Mouse (Mus musculus) midbrain, embryonic 11.5 days (tissue): Measurements from ENCODE around the gene Rere. TPM values are rescaled to one million over a fixed set of nuclear protein-coding genes. Genes with fewer than 3 reads are reported as not detected.
A peak's percentile ranks its signal among the peaks of the same experiment; 100 is the strongest.

ENCODE experiments used
- ATAC-seq: fragments of 200-750 bp; cut with Nextera tagmentation; 2 replicates; pipeline ENCODE4 v1.8.0; 2017; ENCODE audit warnings: moderate TSS enrichment, moderate library complexity; ENCODE audit not compliant: low FRiP score
- DNase-seq: peaks from one replicate; pipeline ENCODE4 v3.0.0; 2015; ENCODE audit warnings: low spot score; ENCODE audit errors: missing footprints
- H3K27ac ChIP-seq: fragments of 300-500 bp; sonication (generic); 2 replicates; pipeline ENCODE4 v1.5.1; 2014; ENCODE audit warnings: low read depth, low read length
- H3K27me3 ChIP-seq: fragments of 300-500 bp; sonication (generic); 2 replicates; pipeline ENCODE4 v1.6.1; 2014; ENCODE audit warnings: mild to moderate bottlenecking, low read length, moderate library complexity, mixed read lengths; ENCODE audit not compliant: control insufficient read depth, insufficient read depth
- H3K36me3 ChIP-seq: fragments of 300-500 bp; sonication (generic); 2 replicates; pipeline ENCODE4 v1.6.1; 2014; ENCODE audit warnings: mild to moderate bottlenecking, low read length, moderate library complexity, mixed read lengths; ENCODE audit not compliant: control insufficient read depth, insufficient read depth
- H3K4me1 ChIP-seq: fragments of 300-500 bp; sonication (generic); 2 replicates; pipeline ENCODE4 v1.6.1; 2014; ENCODE audit warnings: low read length; ENCODE audit not compliant: control insufficient read depth, insufficient read depth
- H3K4me2 ChIP-seq: fragments of 300-500 bp; sonication (generic); 2 replicates; pipeline ENCODE4 v1.6.1; 2014; ENCODE audit warnings: mild to moderate bottlenecking, moderate library complexity
- H3K4me3 ChIP-seq: fragments of 300-500 bp; sonication (generic); 2 replicates; pipeline ENCODE4 v1.5.1; 2014; ENCODE audit warnings: low read depth, low read length
- H3K9ac ChIP-seq: fragments of 300-500 bp; sonication (generic); 2 replicates; pipeline ENCODE4 v1.6.1; 2014; ENCODE audit warnings: low read length
- H3K9me3 ChIP-seq: fragments of 300-500 bp; sonication (generic); 2 replicates; pipeline ENCODE4 v1.6.1; 2016; ENCODE audit warnings: low read length; ENCODE audit not compliant: control insufficient read depth
- WGBS: fragments of 180-500 bp; shearing (Covaris S2); extraction: QIAGEN DNeasy Blood & Tissue Kit; methylation state at CpG from one replicate; pipeline ENCODE4 v1.1.7; 2014; 5-methylcytosine and 5-hydroxymethylcytosine counted together
- polyA plus RNA-seq: library from polyadenylated mRNA; unstranded; fragments of >200 nt; fragmentation: Nextera tagmentation; extraction: Ambion mirVana; gene quantifications from 2 replicates; pipeline ENCODE4 v1.2.1, GENCODE M21; 2014

The Rere gene
- polyA plus RNA-seq, 1 experiment from 2014 or later, result 34.2 TPM

GRCm38 (mm10) chr4:150559514-150559913, 278.1 kb downstream of the Rere start:
- DNase-seq (no peak), ATAC-seq (no peak)
- Histone ChIP-seq H3K36me3 (no peaks in the 10 kb centered on the region), H3K27me3 (no peaks in the 10 kb centered on the region), H3K9ac (no peak overlapping the region), H3K4me3 (no peak overlapping the region), H3K27ac (no peak overlapping the region), H3K9me3 (no peaks in the 10 kb centered on the region), H3K4me1 (peaks cover 14% of the 10 kb centered on the region), H3K4me2 (no peak overlapping the region)
- WGBS, result 87% methylated on average over 3 of the region's 3 CpGs

- Histone ChIP-seq H3K9me3 (no peaks in the 10 kb centered on the region), H3K27me3 (no peaks in the 10 kb centered on the region), H3K4me3 (no peak overlapping the region), H3K36me3 (no peaks in the 10 kb centered on the region), H3K9ac (no peak overlapping the region), H3K4me1 (peaks cover 3% of the 10 kb centered on the region), H3K4me2 (no peak overlapping the region), H3K27ac (no peak overlapping the region)
- WGBS, result 55% methylated on average over 5 of the region's 5 CpGs
- DNase-seq, result no peak
- ATAC-seq, result no peak
These were observed 281.8 kb downstream of the Rere start for GRCm38 (mm10) chr4:150563281-150563680.

- no peaks in the 10 kb centered on the region for H3K27me3 ChIP-seq
- H3K4me2 ChIP-seq, result no peak overlapping the region
- no peak for DNase-seq
- peaks cover 22% of the 10 kb centered on the region for H3K4me1 ChIP-seq
- H3K9me3 ChIP-seq, result no peaks in the 10 kb centered on the region
- WGBS, result 92% methylated on average over 6 of the region's 6 CpGs
- H3K36me3 ChIP-seq, result no peaks in the 10 kb centered on the region
- no peak overlapping the region for H3K4me3 ChIP-seq
- no peak overlapping the region for H3K27ac ChIP-seq
- no peak for ATAC-seq
- H3K9ac ChIP-seq, result no peak overlapping the region
These were observed 284.7 kb downstream of the Rere start for GRCm38 (mm10) chr4:150566193-150566592.

- Histone ChIP-seq H3K4me1 (peaks cover 19% of the 10 kb centered on the region), H3K4me2 (peak overlapping the region; percentile 83), H3K9me3 (no peaks in the 10 kb centered on the region), H3K9ac (peak overlapping the region; percentile 90), H3K4me3 (peak overlapping the region; percentile 75), H3K36me3 (0 out of 2 replicates have a peak, but pooled peaks cover 2% of the 10 kb centered on the region), H3K27ac (peak overlapping the region; percentile 84), H3K27me3 (no peaks in the 10 kb centered on the region)
- no peak for DNase-seq
- peak; percentile 2; the same call in 1 of the 2 replicates for ATAC-seq
- 45% methylated on average over 9 of the region's 9 CpGs for WGBS
These were observed 287.1 kb downstream of the Rere start for GRCm38 (mm10) chr4:150568318-150569134.

- ATAC-seq (peak; percentile 94), DNase-seq (peak; percentile 98)
- 0 out of 2 replicates have a peak, but pooled peaks cover 2% of the 10 kb centered on the region for H3K36me3 ChIP-seq
- under 1% methylated on average over 45 of the region's 73 CpGs for WGBS
- peaks cover 19% of the 10 kb centered on the region for H3K4me1 ChIP-seq
- H3K27me3 ChIP-seq, result no peaks in the 10 kb centered on the region
- peak overlapping the region; percentile 83 for H3K4me2 ChIP-seq
- no peaks in the 10 kb centered on the region for H3K9me3 ChIP-seq
- H3K27ac ChIP-seq, result peak overlapping the region; percentile 84
- H3K9ac ChIP-seq, result peak overlapping the region; percentile 90
- H3K4me3 ChIP-seq, result peak overlapping the region; percentile 75
These were observed 287.8 kb downstream of the Rere start for GRCm38 (mm10) chr4:150569135-150569833.

GRCm38 (mm10) chr4:150569834-150570571, 288.6 kb downstream of the Rere start:
- H3K27ac ChIP-seq, result peak overlapping the region; percentile 84
- peak overlapping the region; percentile 75 for H3K4me3 ChIP-seq
- H3K4me1 ChIP-seq, result peaks cover 19% of the 10 kb centered on the region
- no peak for DNase-seq
- peak overlapping the region; percentile 83 for H3K4me2 ChIP-seq
- WGBS, result 2% methylated on average over 27 of the region's 27 CpGs
- peak; percentile 67 for ATAC-seq
- peak overlapping the region; percentile 90 for H3K9ac ChIP-seq
- H3K27me3 ChIP-seq, result no peaks in the 10 kb centered on the region
- no peaks in the 10 kb centered on the region for H3K9me3 ChIP-seq
- H3K36me3 ChIP-seq, result 0 out of 2 replicates have a peak, but pooled peaks cover 2% of the 10 kb centered on the region

- ATAC-seq (no peak), DNase-seq (no peak)
- 57% methylated on average over 2 of the region's 2 CpGs for WGBS
- H3K4me3 ChIP-seq, result no peak overlapping the region
- H3K27me3 ChIP-seq, result no peaks in the 10 kb centered on the region
- H3K36me3 ChIP-seq, result 0 out of 2 replicates have a peak, but pooled peaks cover 2% of the 10 kb centered on the region
- H3K4me1 ChIP-seq, result peaks cover 19% of the 10 kb centered on the region
- H3K4me2 ChIP-seq, result peak overlapping the region; percentile 83
- no peaks in the 10 kb centered on the region for H3K9me3 ChIP-seq
- no peak overlapping the region for H3K27ac ChIP-seq
- no peak overlapping the region; the same call in 1 of the 2 replicates for H3K9ac ChIP-seq
These were observed 289.3 kb downstream of the Rere start for GRCm38 (mm10) chr4:150570793-150571192.

- ATAC-seq, result no peak
These were observed 290.8 kb downstream of the Rere start for GRCm38 (mm10) chr4:150572104-150572691.

More at GRCm38 (mm10) chr4:150572104-150572691, 290.8 kb downstream of the Rere start:
- Histone ChIP-seq H3K27me3 (no peaks in the 10 kb centered on the region), H3K27ac (no peak overlapping the region), H3K4me3 (no peak overlapping the region), H3K9ac (no peak overlapping the region), H3K4me2 (no peak overlapping the region), H3K9me3 (no peaks in the 10 kb centered on the region), H3K4me1 (peaks cover 19% of the 10 kb centered on the region), H3K36me3 (0 out of 2 replicates have a peak, but pooled peaks cover 2% of the 10 kb centered on the region)
- no peak for DNase-seq
- 83% methylated on average over 7 of the region's 7 CpGs for WGBS
